Mouse (Mus musculus) megakaryocyte, adult 5-6 weeks (primary cell): ENCODE data around the gene Cep112. TPM values are rescaled to one million over a fixed set of nuclear protein-coding genes. Genes with fewer than 3 reads are reported as not detected.
A peak's percentile ranks its signal among the peaks of the same experiment; 100 is the strongest.

Experiments used
- ATAC-seq: 2 replicates; pipeline ENCODE4 v1.8.0; 2016; ENCODE audit warnings: mild to moderate bottlenecking, inconsistent platforms; ENCODE audit not compliant: poor library complexity, severe bottlenecking
- total RNA-seq, 2 experiments: library from RNA; stranded (forward) in 1 of 2; stranded (reverse) in 1 of 2; fragments of 153-499, 151-499 nt in 1 of 2; fragments of 221-1000, 200-1000 nt in 1 of 2; gene quantifications; 2 replicates each; pipeline versions ENCODE4 v1.2.3 to v1.2.4; 2015 to 2017

Cep112 gene
- total RNA-seq (2015): 0.82 and 1.6 TPM in 2 replicates
- total RNA-seq (2017): 0.07 and 0.65 TPM in 2 replicates

DNA sequence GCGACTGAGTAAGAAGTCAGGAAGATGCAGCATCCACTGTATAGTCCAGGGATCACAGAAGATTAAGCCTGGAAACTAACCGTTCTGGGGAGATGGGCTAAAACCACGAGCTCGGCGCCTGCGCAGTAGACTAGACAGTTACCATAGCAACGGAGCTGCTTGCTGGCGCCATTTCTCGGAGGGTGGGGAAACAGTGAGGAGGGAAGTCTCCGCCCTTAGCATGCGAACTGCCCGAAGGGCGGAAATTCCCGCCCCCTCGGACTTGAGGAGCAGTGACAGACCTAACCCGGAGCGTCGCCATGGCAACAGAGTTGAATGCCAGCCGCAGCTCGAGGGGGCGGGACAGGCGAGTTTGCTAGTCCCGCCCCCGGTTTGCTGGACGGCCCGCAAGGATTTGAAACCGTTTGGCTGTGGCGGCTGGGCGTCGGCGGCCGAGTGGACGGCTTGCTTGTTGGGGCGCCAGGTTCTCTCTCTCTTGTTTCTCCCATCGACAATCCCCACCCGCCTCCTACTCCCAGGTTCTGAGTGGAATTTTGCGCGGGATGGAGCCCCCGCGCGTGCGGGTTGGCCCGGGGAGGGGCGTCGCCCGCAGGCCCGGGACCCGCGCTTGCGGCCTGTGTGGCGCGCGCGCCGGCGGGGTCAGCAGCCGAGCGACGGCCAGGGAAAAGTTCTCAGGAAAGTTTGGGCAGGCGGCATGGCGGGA, at the start of gene Cep112:
Gene Cep112 (plus strand): TSS at position 304 of the 703 bp plus-strand sequence.
- peak; percentile 97 for ATAC-seq

- ATAC-seq: no peak
These were observed 48.2 kb upstream of the Cep112 start for GRCm38 (mm10) chr11:108376815-108377214.

DNA sequence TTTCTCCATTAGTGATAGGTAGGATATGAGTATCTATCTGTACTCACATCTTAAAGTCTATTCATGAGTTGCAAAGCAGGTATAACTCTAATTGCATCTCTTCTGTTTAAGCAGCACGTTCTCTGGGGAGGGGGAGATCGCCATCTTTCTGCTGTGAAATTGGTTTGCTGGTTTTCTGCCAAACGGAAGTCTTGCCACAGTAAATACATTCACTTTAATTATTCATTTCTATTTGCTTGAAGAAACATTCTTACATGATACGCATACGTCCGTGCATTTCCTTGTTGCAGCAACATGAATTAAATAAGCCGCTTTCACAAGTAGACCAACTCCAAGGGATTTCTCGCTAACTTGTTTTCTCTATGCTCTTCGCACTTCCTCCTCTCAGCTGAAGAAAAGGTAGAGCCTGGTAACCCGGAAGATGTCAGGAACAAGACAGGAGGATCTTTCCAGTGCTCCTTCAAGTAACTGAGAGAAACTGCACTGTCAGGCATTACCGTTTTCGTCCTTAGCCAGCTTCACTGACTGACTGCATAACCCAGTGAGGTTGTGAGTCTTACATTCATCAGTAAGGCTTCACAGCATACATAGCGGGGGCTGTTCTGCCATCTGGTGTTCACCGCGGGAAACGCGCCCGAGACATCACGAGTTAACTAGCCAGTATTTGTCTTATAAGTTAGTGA, 47.2 kb upstream of the Cep112 start:
- peak; percentile 92 for ATAC-seq

GRCm38 (mm10) chr11:108378363-108378751, 46.6 kb upstream of the Cep112 start:
- ATAC-seq: no peak

DNA sequence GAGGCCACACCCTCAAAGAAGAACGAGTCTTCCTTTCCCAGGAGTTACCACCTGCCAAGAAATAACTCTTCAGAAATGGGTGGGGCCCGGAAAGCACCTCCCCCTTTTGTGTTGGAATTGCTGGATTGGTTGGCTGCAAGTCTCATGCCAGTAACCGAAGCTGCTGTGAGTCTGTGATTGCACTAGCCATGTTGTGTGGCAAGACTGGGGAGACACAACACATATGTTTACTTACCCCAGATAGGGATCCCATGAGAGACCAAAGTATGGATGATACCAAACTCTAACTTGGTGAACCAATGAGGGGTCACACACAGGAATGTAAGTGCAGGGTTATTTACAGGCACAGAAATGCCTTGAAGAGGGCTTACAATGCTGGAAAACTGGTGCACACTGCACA, 42.3 kb upstream of the Cep112 start:
- no peak for ATAC-seq

DNA sequence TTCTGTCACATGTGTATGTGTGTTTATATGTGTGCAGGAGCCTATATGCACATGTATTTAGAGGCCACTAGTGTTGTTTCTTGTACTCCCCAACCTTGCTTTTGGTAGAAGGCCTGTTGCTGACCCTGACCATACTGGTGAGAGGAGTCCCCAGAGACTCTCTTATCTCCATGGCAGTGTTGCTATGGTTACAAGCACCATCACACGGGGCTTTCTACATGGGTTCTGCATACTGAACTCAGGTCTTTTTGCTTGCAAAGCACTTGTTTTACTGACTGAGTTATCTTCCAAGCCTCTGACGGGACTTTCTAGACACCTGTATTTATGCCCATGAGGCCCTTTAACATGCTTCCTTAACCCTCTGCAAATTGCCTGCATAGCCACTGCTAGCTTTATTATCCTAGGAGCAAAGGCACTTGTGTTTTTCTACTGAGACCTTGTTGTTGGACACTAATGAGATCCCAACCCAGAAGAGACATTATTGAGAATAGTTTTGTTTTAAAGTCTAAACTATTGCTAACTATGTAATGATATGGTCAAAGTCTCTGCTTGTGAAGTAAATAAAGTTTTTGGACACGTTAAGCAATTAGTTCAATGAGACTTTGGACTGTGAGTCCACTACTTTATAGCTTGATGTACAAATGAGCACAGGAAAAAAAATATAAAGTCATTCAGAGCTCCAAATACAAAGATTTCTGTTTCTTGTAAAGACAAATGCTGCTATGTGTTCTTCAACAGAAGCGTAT, 39.9 kb upstream of the Cep112 start:
- ATAC-seq: no peak

- ATAC-seq: no peak
These were observed 39.3 kb upstream of the Cep112 start for GRCm38 (mm10) chr11:108385666-108386024.

DNA sequence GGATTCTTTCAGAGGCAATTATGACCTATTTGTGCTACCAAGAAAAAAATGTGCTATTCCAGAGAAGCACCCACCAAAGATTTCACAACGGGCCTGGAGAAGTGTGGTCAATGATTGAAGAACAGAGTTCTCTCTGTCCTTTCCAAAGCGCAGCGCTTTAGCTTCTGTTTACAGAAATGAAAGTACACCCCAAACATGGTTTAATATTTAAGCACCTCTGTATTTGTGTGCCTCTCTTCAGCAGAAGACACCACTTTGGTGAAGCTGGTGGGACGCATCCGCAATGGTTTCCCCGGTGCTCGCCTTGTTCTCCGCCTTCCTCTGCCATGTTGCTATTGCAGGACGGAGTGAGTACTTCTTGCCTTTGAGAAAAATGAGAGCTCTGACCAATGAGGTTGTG, 29.9 kb upstream of the Cep112 start:
- no peak for ATAC-seq

DNA sequence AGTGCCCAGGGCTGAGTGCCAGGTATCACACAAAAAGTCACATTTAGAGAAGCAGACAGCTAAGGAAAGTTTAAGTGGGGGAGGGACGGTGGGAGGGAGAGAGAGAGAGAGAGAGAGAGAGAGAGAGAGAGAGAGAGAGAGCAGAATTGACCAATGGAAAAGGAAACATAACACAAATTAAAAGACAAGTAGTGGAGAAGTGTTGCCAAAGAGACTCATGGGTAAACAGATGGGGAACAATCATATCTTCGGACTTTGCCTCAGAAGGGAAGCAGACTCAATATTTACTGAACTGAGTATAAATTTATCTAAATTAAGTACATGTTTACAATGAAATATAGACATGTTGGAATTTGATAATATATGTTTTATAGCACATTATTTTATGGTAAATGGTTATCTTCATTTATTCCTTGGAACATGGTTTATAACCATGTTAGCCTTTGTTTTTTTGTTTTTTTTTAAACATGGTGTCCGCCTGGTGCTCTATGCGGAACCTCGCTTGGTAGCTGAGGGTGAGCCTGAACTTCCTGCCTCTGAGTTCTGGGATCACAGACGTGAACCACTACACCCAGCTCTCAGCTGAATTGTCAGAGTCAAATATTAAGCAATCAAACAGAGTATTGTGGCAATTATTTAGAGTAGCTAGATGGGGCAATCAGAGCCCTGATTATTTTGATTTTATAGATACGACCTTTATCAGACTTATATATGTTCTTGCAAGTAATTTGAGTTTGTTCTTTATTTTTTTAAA, 28.7 kb upstream of the Cep112 start:
- ATAC-seq: no peak

- ATAC-seq: no peak
These were observed 14.9 kb upstream of the Cep112 start for GRCm38 (mm10) chr11:108409876-108410644.

DNA sequence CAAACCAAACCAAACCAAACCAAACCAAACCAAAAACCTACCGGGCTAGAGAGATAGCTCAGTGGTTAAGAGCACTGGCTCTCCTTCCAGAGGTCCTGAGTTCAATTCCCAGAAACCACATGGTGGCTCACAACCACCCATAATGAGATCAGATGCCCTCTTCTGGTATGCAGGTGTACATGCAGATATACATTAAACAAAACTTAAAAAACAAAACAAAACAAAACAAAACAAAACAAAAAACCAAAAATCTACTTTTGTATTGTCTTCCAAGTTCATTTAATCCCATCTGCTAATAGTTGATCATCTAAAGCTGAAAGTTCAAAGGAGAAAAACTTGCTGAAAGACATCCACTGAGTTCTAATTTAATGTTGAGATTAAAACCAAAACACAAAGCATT, 8.6 kb upstream of the Cep112 start:
- no peak for ATAC-seq

DNA sequence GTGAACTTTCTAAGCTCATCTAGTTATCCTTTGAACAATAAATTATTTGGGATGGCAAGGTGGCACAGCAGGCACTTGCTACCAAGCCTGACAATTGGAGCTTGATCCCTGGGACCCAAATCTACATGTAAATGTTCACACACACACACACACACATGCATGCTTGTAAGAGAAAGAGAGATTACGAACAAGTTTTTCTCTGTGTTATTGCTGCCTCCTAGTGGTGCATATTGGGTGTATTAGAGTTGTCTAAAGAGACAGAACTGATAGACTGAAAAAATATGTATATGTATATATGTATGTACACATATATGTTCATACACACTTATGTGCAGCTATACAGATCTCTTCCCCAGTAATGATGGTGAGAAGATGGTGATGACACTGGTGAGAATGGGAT, 6.5 kb upstream of the Cep112 start:
- 0 out of 2 replicates have a peak, but pooled peaks have one; percentile 27 for ATAC-seq

DNA sequence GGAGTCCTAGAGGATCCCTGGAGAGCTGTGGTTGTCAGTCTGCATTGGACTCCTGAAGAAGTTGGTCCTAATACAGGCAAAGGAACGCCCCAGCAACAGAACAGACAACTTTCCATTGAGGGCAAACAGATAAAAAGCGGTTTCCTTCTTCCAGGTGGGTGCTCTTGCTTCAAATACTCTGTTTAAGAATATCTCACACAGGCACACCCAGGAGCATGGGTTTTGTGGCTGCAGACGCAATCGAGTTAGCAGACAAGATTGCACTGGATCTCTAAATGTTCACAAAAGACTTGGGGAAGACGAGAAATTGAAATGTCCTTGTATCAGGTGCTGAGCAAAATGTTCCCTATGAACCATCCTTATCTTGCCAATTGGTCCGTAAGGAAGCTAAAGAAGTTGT, 5.8 kb upstream of the Cep112 start:
- ATAC-seq: no peak

DNA sequence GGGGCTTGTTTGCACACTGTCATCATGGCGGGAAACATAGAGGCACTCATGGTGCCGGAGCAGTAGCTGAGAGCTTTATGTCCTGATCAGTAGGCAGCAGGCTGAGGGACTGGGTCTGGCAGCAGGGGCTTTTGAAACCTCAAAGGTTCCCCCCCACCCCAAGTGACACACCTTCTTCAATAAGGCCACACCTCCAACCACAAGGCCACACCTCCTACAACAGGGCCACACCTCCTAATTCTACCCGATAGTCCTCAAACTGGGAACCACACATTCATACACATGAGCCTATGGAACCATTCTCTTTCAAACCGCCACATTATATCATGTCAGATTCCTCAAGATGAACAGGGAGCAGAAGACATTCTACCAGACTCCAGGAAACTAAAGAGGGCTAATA, 4.2 kb upstream of the Cep112 start:
- ATAC-seq: no peak

DNA sequence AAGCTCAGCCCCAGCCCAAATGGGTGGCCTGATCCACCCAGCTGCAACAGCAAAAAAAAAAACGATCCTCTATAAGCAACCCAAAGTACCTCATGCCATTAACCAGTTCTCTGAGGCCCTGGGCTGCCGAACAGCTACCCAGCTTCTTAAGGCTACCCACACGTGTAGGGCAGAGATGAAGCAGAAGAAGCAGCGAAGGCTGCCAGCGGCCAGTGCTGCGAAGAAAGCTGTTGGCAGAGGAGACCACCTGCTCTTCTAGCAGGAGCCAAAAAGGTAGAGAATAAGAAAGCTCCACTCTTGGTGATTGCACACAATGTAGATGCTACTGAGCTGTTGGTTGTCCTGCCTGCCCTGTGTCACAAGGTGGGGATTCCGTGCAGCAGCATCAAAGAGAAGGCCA, 1.8 kb upstream of the Cep112 start:
- no peak for ATAC-seq

DNA sequence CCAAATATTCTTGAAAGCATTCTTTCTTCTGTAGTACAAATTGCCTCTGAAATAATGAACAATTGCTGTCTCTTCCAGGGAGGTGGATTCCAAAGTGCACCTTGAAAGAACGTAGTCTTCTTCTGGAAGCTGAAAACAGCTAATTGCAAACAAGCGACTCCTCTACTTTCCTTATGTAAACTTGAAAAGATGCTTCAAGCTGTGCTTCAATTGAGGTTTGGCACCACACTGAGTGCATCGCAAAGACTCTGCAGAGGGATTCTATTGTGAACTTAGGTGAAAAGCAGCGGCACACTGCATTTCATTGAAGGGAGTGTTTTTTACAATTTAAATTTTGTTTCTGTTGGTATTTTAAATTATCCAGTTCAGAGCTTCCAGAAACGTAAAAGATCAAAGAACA, 881 bp upstream of the Cep112 start:
- no peak for ATAC-seq

DNA sequence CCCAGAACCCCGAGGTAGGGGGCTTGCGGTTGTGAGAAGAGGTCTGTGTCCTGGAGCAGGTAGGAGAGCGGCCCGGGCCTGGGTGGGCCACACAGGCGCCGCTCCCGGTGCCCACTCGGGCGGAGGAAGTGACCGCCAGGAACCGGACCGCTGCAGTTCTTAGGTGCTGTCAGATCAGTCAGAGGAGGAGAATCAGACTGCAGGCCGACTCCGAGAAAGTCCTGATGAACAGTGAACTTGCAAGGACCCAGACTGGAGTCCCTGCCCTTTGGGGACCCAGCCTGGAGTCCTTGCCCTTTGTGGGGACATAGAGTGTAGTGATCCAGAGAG, 565 bp downstream of the Cep112 start:
- ATAC-seq: no peak

DNA sequence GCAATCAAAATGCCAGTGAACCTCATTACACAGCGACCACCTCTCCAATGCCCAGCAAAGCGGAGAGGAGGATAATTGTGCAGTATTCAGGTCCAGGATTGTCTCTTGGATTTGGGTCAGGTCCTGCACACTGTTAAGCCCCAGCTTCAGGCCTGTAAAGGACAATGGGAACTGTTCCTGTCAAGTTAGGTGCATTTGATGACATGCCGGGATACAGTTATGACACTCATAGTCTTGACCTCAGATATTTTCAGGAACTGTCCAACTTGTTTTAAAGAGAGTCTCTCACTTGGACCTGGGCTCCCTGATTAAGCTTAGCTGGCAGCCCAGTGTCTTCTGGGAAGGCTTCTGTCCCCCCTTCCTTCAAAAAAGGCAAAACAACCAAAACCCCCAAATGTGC, 1.1 kb downstream of the Cep112 start:
- ATAC-seq: no peak

DNA sequence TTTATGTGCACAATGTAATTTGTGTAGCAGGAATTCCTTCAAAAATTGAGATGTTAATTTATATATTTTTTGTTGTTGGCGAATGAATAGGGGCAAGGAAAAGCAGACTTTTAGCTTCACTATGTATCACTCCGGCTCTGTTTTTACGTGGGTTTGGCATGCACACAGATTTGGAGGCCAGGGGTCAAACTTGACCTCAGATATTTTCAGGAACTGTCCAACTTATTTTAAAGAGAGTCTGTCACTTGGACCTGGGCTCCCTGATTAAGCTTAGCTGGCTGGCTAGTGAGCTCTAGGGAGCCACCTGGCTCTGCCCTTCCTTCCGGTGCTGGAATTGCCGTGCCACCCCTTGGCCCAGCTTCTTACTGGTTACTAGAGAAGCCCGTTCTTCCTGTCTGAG, 2.2 kb downstream of the Cep112 start:
- ATAC-seq: no peak

DNA sequence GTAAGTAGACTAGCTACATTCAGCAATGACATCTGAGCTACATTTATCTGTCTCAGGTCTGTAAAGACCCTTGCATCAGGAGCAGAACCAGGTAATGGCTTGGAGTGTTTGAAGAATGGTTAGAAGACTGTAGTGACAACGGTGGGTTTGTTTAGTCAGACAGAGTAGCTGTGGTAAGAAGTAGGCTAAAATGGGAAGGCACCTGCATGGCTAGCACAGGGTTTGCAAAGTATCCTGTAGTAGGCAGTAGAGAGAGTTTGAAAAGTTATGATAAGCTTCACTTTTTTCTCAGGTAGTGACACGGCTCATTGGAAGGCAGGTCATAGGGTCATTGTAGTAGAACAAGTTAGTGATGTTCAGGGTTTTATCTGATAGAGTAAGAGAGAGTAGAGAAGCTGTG, 4.1 kb downstream of the Cep112 start:
- ATAC-seq: no peak
